Mouse (Mus musculus) small intestine, adult 2 months (tissue): ENCODE results near the gene Lamb3.

ENCODE experiments used
- CTCF ChIP-seq: fragments of 200-500 bp; IDR thresholded peaks from 2 replicates; pipeline ENCODE4 v1.5.1; 2012; ENCODE audit warnings: low read depth, mild to moderate bottlenecking, control low read depth, inconsistent platforms, low read length, moderate library complexity, mixed read lengths; ENCODE audit not compliant: insufficient replicate concordance, insufficient read length; ENCODE audit errors: extremely low read depth
- POLR2A ChIP-seq: fragments of 200-500 bp; IDR thresholded peaks from 2 replicates; pipeline ENCODE4 v1.6.1; 2012; ENCODE audit warnings: low read depth, mild to moderate bottlenecking, control low read depth, inconsistent platforms, low read length, moderate library complexity

DNA sequence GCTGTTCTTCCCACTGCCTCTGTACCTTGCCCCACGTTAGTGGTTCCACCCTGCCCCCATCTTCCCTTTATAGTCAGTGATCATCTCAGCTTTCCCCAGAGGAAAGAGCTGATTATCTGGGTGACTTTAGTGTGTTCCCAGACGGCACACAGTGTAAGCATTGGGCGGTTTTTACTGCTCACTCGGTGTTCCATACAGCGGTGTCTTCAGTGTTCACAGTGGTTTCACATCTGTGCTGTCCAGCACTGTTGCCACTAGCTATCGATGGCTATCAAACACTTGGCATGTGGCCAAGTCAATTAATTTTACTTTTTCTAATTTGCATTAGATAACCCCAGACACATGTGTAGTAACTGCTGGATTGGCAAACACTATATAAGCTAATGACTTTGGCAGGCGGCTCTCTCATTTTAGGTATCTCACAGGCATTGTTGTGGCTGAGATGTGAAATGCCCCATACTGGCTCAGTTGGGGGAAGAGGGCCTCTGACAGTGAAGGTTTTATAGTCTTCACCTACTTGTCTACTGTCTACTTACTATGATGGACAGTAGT lies 76.8 kb downstream of the Lamb3 start:
- no peak for TF ChIP-seq CTCF
- no peak for TF ChIP-seq POLR2A
